Mouse (Mus musculus): ENCODE data around the gene Zxdc.

Zxdc gene

DNA sequence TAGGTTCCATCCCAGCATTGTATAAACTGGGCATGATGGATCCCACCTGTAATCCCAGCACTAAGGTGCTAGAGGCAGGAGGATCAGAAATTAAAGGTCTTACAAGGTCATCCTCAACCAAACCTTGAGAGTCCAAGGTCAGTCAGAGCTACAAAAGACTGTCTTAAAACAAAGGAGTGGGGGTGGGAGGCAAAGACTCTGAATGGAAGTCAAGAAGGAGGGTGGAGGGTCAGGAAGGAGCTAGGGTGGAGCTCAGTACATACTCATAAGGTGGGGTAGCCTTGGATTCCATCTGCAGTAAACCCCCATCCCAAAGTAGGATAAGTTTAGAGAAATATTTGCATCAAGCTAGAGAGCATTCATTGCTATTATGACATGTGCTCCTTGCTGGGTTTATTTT lies 83.3 kb downstream of the Zxdc start:
- no peak for DNase-seq (ENCODE audit: low spot score in 2 of 2)
